Mouse (Mus musculus) ES-E14 (cell line): ENCODE data around the gene Ush2a.

Experiments
- CHD2 ChIP-seq: IDR thresholded peaks from 2 replicates; pipeline ENCODE4 v1.6.1; 2014; ENCODE audit warnings: mild to moderate bottlenecking, low read depth, low read length, inconsistent platforms
- HCFC1 ChIP-seq: IDR thresholded peaks from 2 replicates; pipeline ENCODE4 v1.6.1; 2012; ENCODE audit warnings: low read length, inconsistent platforms, borderline replicate concordance; ENCODE audit not compliant: insufficient read depth
- MAFK ChIP-seq: IDR thresholded peaks from 2 replicates; pipeline ENCODE4 v1.6.1; 2014; ENCODE audit warnings: mild to moderate bottlenecking, low read depth, low read length, inconsistent platforms; ENCODE audit not compliant: insufficient read depth
- ZC3H11A ChIP-seq: IDR thresholded peaks from 2 replicates; pipeline ENCODE4 v1.6.1; 2012; ENCODE audit warnings: low read depth, mild to moderate bottlenecking, inconsistent platforms, low read length, borderline replicate concordance
- ZNF384 ChIP-seq: IDR thresholded peaks from 2 replicates; pipeline ENCODE4 v1.6.1; 2012; ENCODE audit warnings: low read depth, low read length, inconsistent platforms

- no peak for TF ChIP-seq ZC3H11A
- TF ChIP-seq MAFK = no peak
- TF ChIP-seq ZNF384 = no peak
- no peak for TF ChIP-seq HCFC1
- no peak for TF ChIP-seq CHD2
These were observed 685.0 kb downstream of the Ush2a start for GRCm38 (mm10) chr1:188946849-188947248.
